Mouse (Mus musculus): Measurements from ENCODE around the gene Cd80.

DNA sequence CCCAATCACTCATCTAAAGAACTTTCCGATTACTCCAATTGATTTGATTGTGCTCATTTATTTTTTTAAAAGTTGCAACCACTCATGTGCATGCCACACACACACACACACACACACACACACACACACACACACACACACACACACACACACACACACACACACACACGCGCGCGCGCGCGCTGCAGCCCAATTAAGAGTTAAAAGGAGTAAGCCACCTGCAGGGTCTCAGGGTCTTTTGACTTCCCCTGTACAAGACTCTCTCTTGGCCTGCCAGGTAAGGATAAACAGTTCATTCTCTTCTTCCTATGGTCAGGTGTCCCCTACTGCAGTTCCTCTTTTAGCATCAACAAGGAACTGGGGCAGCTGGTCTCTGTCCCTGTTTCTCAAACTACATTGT, 46.9 kb upstream of the Cd80 start:
- TF ChIP-seq CTCF (IDR thresholded peaks at IDR 0.05; ENCODE audit: low read depth) (no peak), EP300 (IDR thresholded peaks at IDR 0.05; ENCODE audit: low read depth) (no peak)

All from liver, embryonic 14.5 days (tissue).